Mouse (Mus musculus): ENCODE data around the gene Rbms1. TPM values are rescaled to one million over a fixed set of nuclear protein-coding genes. Genes with fewer than 3 reads are reported as not detected.

Rbms1 gene
- total and polyA plus RNA-seq, 3 experiments: 10.1 to 27.4 TPM; not detected in 1

- no peak for TF ChIP-seq TCF12 (IDR thresholded peaks at IDR 0.05; ENCODE audit: low read depth, low read length)
- TF ChIP-seq HCFC1 (IDR thresholded peaks at IDR 0.05; ENCODE audit: low read depth, low read length): no peak
- TF ChIP-seq GABPA (IDR thresholded peaks at IDR 0.05; ENCODE audit: low read depth, low read length): no peak
These were observed 82.8 kb downstream of the Rbms1 start (continued) for GRCm38 (mm10) chr2:60879966-60880788.

- H3K79me2 ChIP-seq (ENCODE audit: control insufficient read depth, insufficient read depth, low read length, poor library complexity): peaks cover 3% of the 10 kb centered on the region
- peak; percentile 24; the same call in 1 of the 2 replicates for TF ChIP-seq TAL1 (IDR thresholded peaks at IDR 0.05; ENCODE audit: low read length)
- no peak for TF ChIP-seq ZC3H11A (IDR thresholded peaks at IDR 0.05; ENCODE audit: low read depth, low read length)
- H3K9me3 ChIP-seq (replicated peaks; ENCODE audit: insufficient read depth, low read length): no peaks in the 10 kb centered on the region
- peak; percentile 28 for DNase-seq (ENCODE audit: low read depth, low spot score)
- H3K27ac ChIP-seq (ENCODE audit: control insufficient read depth, low read depth, low read length): no peak overlapping the region
- no peak overlapping the region for H3K4me3 ChIP-seq (ENCODE audit: control insufficient read depth in 1 of 2, insufficient read depth in 1 of 2, low read depth in 2 of 2, low read length in 2 of 2)
- peaks cover 0 to 3% of the 10 kb centered on the region in 2 experiments; a peak in 3 of 4 replicates for H3K4me1 ChIP-seq (ENCODE audit: control insufficient read depth in 1 of 2, insufficient read depth in 2 of 2, low read length in 2 of 2)
- H3K36me3 ChIP-seq (ENCODE audit: control insufficient read depth in 1 of 2, insufficient read depth in 2 of 2, low read length in 2 of 2): peaks cover 0 to 11% of the 10 kb centered on the region in 2 experiments; a peak in 2 of 4 replicates
- no peaks in the 10 kb centered on the region for H3K27me3 ChIP-seq (ENCODE audit: control insufficient read depth in 1 of 2, insufficient read depth in 2 of 2, low read length in 2 of 2)
- no peak overlapping the region for H3K9ac ChIP-seq (ENCODE audit: control insufficient read depth, low read depth, low read length, poor library complexity, severe bottlenecking)
These were observed 83.7 kb downstream of the Rbms1 start for GRCm38 (mm10) chr2:60879141-60879818.

GRCm38 (mm10) chr2:60877543-60878386 is 85.2 kb downstream of the Rbms1 start:
- H3K9ac ChIP-seq (ENCODE audit: control insufficient read depth, low read depth, low read length, poor library complexity, severe bottlenecking): no peak overlapping the region
- no peaks in the 10 kb centered on the region for H3K9me3 ChIP-seq (replicated peaks; ENCODE audit: insufficient read depth, low read length)
- H3K36me3 ChIP-seq (ENCODE audit: control insufficient read depth in 1 of 2, insufficient read depth in 2 of 2, low read length in 2 of 2): peaks cover 0 to 14% of the 10 kb centered on the region in 2 experiments; a peak in 2 of 4 replicates
- TF ChIP-seq MEF2A (IDR thresholded peaks at IDR 0.05; ENCODE audit: extremely low read depth, insufficient replicate concordance, low read depth, low read length, poor library complexity, severe bottlenecking) (no peak), USF1 (IDR thresholded peaks at IDR 0.05; ENCODE audit: low read depth, low read length) (no peak), POLR2A (IDR thresholded peaks at IDR 0.05; ENCODE audit: control insufficient read depth in 1 of 2, insufficient read depth in 1 of 2, low read depth in 1 of 2, low read length in 2 of 2, poor library complexity in 1 of 2) (no peak), RCOR1 (IDR thresholded peaks at IDR 0.05; ENCODE audit: low read depth, low read length) (no peak), GATA1 (IDR thresholded peaks at IDR 0.05; ENCODE audit: low read depth, low read length) (no peak), TCF12 (IDR thresholded peaks at IDR 0.05; ENCODE audit: low read depth, low read length) (no peak), MXI1 (IDR thresholded peaks at IDR 0.05; ENCODE audit: low read depth, low read length) (no peak), POLR2AphosphoS5 (IDR thresholded peaks at IDR 0.05; ENCODE audit: borderline replicate concordance, low read depth, low read length) (no peak), MAZ (IDR thresholded peaks at IDR 0.05; ENCODE audit: low read depth, low read length) (no peak)
- H3K27me3 ChIP-seq (ENCODE audit: control insufficient read depth in 1 of 2, insufficient read depth in 2 of 2, low read length in 2 of 2): no peaks in the 10 kb centered on the region
- no peak overlapping the region for H3K4me3 ChIP-seq (ENCODE audit: control insufficient read depth in 1 of 2, insufficient read depth in 1 of 2, low read depth in 2 of 2, low read length in 2 of 2)
- no peak for DNase-seq (ENCODE audit: low read depth, low spot score)
- no peak overlapping the region for H3K27ac ChIP-seq (ENCODE audit: control insufficient read depth, low read depth, low read length)
- H3K79me2 ChIP-seq (ENCODE audit: control insufficient read depth, insufficient read depth, low read length, poor library complexity): peaks cover 3% of the 10 kb centered on the region
- H3K4me1 ChIP-seq (ENCODE audit: control insufficient read depth in 1 of 2, insufficient read depth in 2 of 2, low read length in 2 of 2): no peaks in the 10 kb centered on the region; a peak in 2 of 4 replicates
